Mouse (Mus musculus): ENCODE data around the gene Sgcg. TPM values are rescaled to one million over a fixed set of nuclear protein-coding genes. Genes with fewer than 3 reads are reported as not detected.

Sgcg gene
- total RNA-seq (2021): 1 to 10 TPM in 1 of 2 experiments, under 1 TPM in 1; 0.89 to 3.0 TPM
- not detected in 2 replicates for polyA plus RNA-seq (2012; rRNA removed)
- long read RNA-seq, partial matches to known transcripts: 0 of 1 reads
- long read RNA-seq, other reads (novel, unspliced or antisense): 0 of 1 reads

GRCm38 (mm10) chr14:61258352-61258751 is at the start of gene Sgcg:
Sgcg (minus strand) TSS chr14:61258490.
- no peak for DNase-seq

- no peak for DNase-seq
Measured at GRCm38 (mm10) chr14:61303969-61304609, 45.8 kb upstream of the Sgcg start.

- no peak for DNase-seq
Measured at GRCm38 (mm10) chr14:61302428-61302827, 44.1 kb upstream of the Sgcg start.

GRCm38 (mm10) chr14:61301323-61301722 is 43.0 kb upstream of the Sgcg start:
- no peak for DNase-seq

GRCm38 (mm10) chr14:61299810-61300209 is 41.5 kb upstream of the Sgcg start:
- DNase-seq: no peak

GRCm38 (mm10) chr14:61294738-61295079 is 36.4 kb upstream of the Sgcg start:
- peak; percentile 61 for DNase-seq

GRCm38 (mm10) chr14:61293884-61294737 is 35.8 kb upstream of the Sgcg start:
- peak; percentile 75 for DNase-seq

GRCm38 (mm10) chr14:61290664-61291063 is 32.4 kb upstream of the Sgcg start:
- DNase-seq: peak; percentile 76

- no peak for DNase-seq
Measured at GRCm38 (mm10) chr14:61288606-61289286, 30.5 kb upstream of the Sgcg start.

GRCm38 (mm10) chr14:61278676-61279300 is 20.5 kb upstream of the Sgcg start:
- DNase-seq: no peak

GRCm38 (mm10) chr14:61277285-61277684 is 19.0 kb upstream of the Sgcg start:
- DNase-seq: peak; percentile 58

GRCm38 (mm10) chr14:61274414-61275198 is 16.3 kb upstream of the Sgcg start:
- no peak for DNase-seq

GRCm38 (mm10) chr14:61267908-61268475 is 9.7 kb upstream of the Sgcg start:
- DNase-seq: no peak

- DNase-seq: no peak
Measured at GRCm38 (mm10) chr14:61259084-61259483, 794 bp upstream of the Sgcg start.

GRCm38 (mm10) chr14:61252596-61253388 is 5.5 kb downstream of the Sgcg start:
- DNase-seq: no peak

GRCm38 (mm10) chr14:61246444-61246843 is 11.8 kb downstream of the Sgcg start:
- no peak for DNase-seq

GRCm38 (mm10) chr14:61242611-61243010 is 15.7 kb downstream of the Sgcg start:
- no peak for DNase-seq

- peak; percentile 47 for DNase-seq
Measured at GRCm38 (mm10) chr14:61238751-61239150, 19.5 kb downstream of the Sgcg start.

- DNase-seq: no peak
Measured at GRCm38 (mm10) chr14:61237101-61237654, 21.1 kb downstream of the Sgcg start.
